Mouse (Mus musculus) central nervous system, embryonic 14 days (tissue): Measurements from ENCODE around the gene H60b. TPM values are rescaled to one million over a fixed set of nuclear protein-coding genes. Genes with fewer than 3 reads are reported as not detected.

Experiments
- polyA plus RNA-seq: library from polyadenylated mRNA; depleted of rRNA; stranded (reverse); fragments of >200 nt; gene quantifications from 2 replicates; pipeline ENCODE4 v1.2.3, GENCODE M21; 2012; rRNA removed

Gene H60b
- 0.75 and 0.98 TPM in 2 replicates for polyA plus RNA-seq

DNA sequence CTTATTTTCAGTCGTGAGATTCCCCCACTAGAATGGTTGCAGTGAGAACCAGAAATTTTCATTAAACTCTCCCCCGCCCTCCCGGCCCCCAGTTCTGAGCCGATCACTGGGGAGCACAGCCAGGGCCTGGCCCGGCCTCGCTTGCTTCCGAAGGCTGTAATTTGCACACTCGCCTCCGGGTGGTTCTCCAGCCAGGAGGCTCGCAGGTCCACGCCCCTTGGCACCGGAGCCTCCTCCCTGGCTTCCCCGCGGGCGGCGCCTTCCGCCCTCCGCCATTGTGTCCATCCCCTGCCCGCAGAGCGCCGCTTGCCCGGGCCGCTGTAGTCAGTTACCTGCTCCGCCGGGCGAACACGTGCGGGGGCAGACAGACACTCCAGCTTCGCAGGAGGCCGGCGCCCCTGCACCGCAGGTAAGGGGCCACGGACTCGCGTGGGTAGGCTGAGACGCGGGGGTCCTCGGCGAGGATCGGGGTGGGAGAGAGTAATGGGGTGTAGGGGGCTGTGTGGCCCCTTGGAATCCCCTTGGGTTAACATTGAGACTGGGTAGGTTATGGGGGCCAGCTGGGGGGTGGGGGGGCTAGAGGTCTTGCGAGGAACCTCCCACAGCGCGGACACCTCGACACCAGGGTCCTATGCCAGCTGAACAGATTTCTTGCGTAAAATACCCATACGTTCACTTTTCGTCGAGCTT lies at the start of gene H60b, which contains the start of gene Raet1e:
Gene H60b (plus strand): TSS at position 277 of the 690 bp plus-strand sequence.
Gene Raet1e (plus strand): TSS at position 260 of the 690 bp plus-strand sequence.

DNA sequence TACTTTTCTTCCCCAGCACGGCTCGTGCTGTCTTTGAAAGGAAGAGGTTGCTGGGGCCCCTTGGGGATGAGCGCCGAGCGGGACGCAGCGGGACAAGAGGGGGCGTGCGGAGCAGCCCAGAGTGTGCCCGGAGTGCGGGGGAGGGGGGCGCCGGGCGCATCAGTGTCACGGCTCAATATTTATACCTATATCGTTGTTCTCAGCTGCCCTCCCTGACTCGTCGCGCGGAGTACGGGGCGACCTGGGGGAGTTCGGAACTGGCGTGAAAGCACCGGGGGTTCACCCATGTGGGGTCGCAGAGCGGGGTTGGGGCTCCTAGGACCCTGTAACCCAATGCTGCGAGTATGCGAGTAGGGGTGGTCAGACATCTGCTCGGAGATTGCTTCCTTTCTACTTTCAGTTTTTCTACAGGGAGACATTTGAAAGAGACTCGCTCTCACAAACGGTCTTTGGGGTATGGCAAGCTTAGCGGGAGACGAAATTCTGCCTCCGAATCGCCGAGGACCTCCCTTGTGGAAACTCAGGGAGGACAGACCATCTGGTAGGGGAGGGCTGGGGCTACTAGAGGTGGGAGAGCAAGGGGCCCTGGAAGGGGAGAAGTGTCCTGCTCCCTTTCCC lies 9.2 kb upstream of the H60b start, which contains the start of gene E030030I06Rik:
Gene E030030I06Rik (minus strand): TSS at position 198 of the 618 bp plus-strand sequence.

Other genes starting within 250 kb of the H60b start
- not detected in 2 replicates for gene 4930444G20Rik, start 90.5 kb upstream of the H60b start, polyA plus RNA-seq
- gene E030030I06Rik, start 9.3 kb upstream of the H60b start, polyA plus RNA-seq, result 3.4 and 4.2 TPM in 2 replicates
- gene Raet1e, start within 50 bp of the H60b start, polyA plus RNA-seq, result 1.4 and 1.9 TPM in 2 replicates
- gene Raet1d, start 202.0 kb downstream of the H60b start, polyA plus RNA-seq, result 2.4 and 3.7 TPM in 2 replicates